Mouse (Mus musculus) liver, adult (tissue): Measurements from ENCODE around the gene Cd38.

ENCODE experiments used
- GATA4 ChIP-seq: IDR thresholded peaks from 2 replicates; pipeline ENCODE4 v1.6.1; 2014; ENCODE audit warnings: mild to moderate bottlenecking, low read length; ENCODE audit not compliant: insufficient replicate concordance

The Cd38 gene

DNA sequence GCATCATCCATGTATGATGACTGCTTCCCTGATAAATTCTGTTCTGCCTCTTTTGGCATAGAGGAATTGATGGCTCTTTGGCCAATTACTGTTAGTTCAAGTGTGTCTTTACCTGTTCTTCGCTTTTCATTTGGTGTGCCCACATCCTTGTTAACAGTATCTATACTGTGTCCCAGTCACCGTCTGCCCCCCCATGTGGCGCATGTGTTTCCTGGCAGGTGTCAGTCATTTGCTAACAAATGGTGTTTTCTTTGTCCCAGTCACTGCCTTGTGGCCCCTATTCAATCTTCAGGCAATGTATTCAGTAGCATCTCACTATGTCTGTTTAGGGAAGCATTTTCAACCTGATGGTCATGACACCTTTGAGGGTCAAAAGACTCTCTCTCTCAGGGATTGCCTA, 92.7 kb downstream of the Cd38 start:
- no peak for TF ChIP-seq GATA4
